Mouse (Mus musculus): Measurements from ENCODE around the gene 1700080O16Rik.

1700080O16Rik gene

GRCm38 (mm10) chrX:51972672-51973071 lies at the start of gene 1700080O16Rik:
Gene 1700080O16Rik, minus strand, starts transcription at chrX:51972772.
- in situ Hi-C loops (cut with MseI, MboI) = no loop called here

- in situ Hi-C loops (cut with MseI, MboI) = no loop called here
Observed at GRCm38 (mm10) chrX:52017660-52018059, 45.1 kb upstream of the 1700080O16Rik start.

- in situ Hi-C loops (cut with MseI, MboI) = no loop called here
Observed at GRCm38 (mm10) chrX:52000072-52000471, 27.5 kb upstream of the 1700080O16Rik start.

GRCm38 (mm10) chrX:51999426-51999825 lies 26.9 kb upstream of the 1700080O16Rik start:
- in situ Hi-C loops (cut with MseI, MboI) = no loop called here

GRCm38 (mm10) chrX:51976361-51976760 lies 3.8 kb upstream of the 1700080O16Rik start:
- in situ Hi-C loops (cut with MseI, MboI) = no loop called here

GRCm38 (mm10) chrX:51974618-51975017 lies 2.0 kb upstream of the 1700080O16Rik start:
- in situ Hi-C loops (cut with MseI, MboI) = no loop called here

GRCm38 (mm10) chrX:51948071-51948470 lies 24.5 kb downstream of the 1700080O16Rik start:
- in situ Hi-C loops (cut with MseI, MboI) = no loop called here

GRCm38 (mm10) chrX:51938076-51938475 lies 34.5 kb downstream of the 1700080O16Rik start:
- in situ Hi-C loops (cut with MseI, MboI) = no loop called here

- in situ Hi-C loops (cut with MseI, MboI) = no loop called here
Observed at GRCm38 (mm10) chrX:51919091-51919490, 53.5 kb downstream of the 1700080O16Rik start.
